Mouse (Mus musculus) layer of hippocampus, adult 6 months (tissue): Measurements from ENCODE around the gene Foxp1. TPM values are rescaled to one million over a fixed set of nuclear protein-coding genes. Genes with fewer than 3 reads are reported as not detected.

Experiments used
- long read RNA-seq, 2 experiments: library from polyadenylated mRNA; unstranded; transcript quantifications; one replicate each; pipeline ENCODE4 v2.0.0; 2019 to 2020
- microRNA-seq: library from miRNA; unstranded; fragments of <30 nt; microRNA quantifications from one replicate; pipeline ENCODE4 v1.2.0, GENCODE M21; 2020
- polyA plus RNA-seq: library from polyadenylated mRNA; unstranded; fragments of <200 nt; fragmentation: Nextera tagmentation; gene quantifications from 2 replicates; pipeline ENCODE4 v1.2.3, GENCODE M21; 2021

Gene Foxp1
- polyA plus RNA-seq: 22.9 and 26.4 TPM in 2 replicates
- long read RNA-seq, experiment 1, transcript Foxp1-225 (15 exons, 1,848 nt): major isoform, 13 of 43 reads
- long read RNA-seq, experiment 1, partial matches to known transcripts: 1 of 43 reads
- long read RNA-seq, experiment 1, other reads (novel, unspliced or antisense): 29 of 43 reads
- long read RNA-seq, experiment 2, transcript Foxp1-225 (15 exons, 1,848 nt): major isoform, 41 of 170 reads
- long read RNA-seq, experiment 2, transcript Foxp1-230 (15 exons, 2,468 nt): minor isoform, 10 of 170 reads
- long read RNA-seq, experiment 2, partial matches to known transcripts: 14 of 170 reads
- long read RNA-seq, experiment 2, other reads (novel, unspliced or antisense): 104 of 170 reads

DNA sequence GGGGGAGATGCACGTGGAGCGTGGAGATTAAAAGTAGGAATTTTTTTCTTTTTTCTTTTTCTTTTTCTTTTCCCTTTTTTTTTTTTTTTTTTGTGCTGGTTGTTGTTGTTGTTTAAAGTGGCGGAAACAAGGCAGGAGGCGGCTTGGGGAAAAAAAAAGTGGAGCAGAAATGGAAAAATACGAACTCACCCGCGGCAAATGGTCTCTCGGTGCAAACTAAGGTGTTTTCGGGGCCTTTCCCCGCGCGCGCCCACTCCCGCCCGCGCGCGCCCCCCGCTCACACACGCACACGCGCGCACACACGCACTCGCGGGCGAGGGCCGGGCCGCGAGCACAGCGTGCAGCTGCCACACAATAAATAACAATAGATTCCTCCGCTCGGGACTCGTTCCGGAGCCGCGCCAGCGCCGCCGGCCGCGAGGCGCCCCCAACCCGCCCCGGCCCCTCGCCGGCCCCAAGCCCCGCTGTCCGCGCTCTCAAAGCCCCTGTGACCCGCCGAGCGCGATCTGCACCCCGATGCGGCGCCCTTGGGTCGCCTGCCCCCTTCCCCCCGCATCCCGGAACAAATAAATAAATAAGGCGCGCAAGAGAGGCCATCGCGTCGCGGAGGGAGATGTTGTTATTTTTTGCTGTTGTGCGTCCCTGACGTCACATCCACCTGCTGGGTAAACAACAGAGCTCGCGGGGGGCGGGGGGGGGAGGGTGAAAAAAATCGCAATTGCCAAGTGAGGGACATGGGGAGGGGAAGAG, at the start of gene Foxp1:
TSS of gene Foxp1 (minus strand) at position 363 of the 750 bp plus-strand sequence.

Small RNA genes lying within 50 kb of the gene (microRNA-seq; reads per million reads assigned to microRNA genes)
- not detected for gene Gm22328
- gene Gm49348: not detected

Other genes starting within 250 kb of the Foxp1 start
- 7.1 and 8.2 TPM in 2 replicates for gene Eif4e3, start 144.1 kb upstream of the Foxp1 start, polyA plus RNA-seq
- gene Gm20696, start 144.1 kb upstream of the Foxp1 start, polyA plus RNA-seq: 0.26 and 0.31 TPM in 2 replicates
- gene Gpr27, start 170.0 kb upstream of the Foxp1 start, polyA plus RNA-seq: 14.2 and 18.0 TPM in 2 replicates
- 0.41 and 0.62 TPM in 2 replicates for gene Prok2, start 203.7 kb upstream of the Foxp1 start, polyA plus RNA-seq